Mouse (Mus musculus): Measurements from ENCODE around the gene Ryr2. TPM values are rescaled to one million over a fixed set of nuclear protein-coding genes. Genes with fewer than 3 reads are reported as not detected.

Gene Ryr2
- total and polyA plus RNA-seq, 3 experiments: 0.11 to 0.13 TPM; not detected in 1

- TF ChIP-seq KAT2A (IDR thresholded peaks at IDR 0.05; ENCODE audit: insufficient replicate concordance, low read length): no peak
- TF ChIP-seq BHLHE40 (IDR thresholded peaks at IDR 0.05; ENCODE audit: low read depth, low read length): no peak
- no peak for TF ChIP-seq MXI1 (IDR thresholded peaks at IDR 0.05; ENCODE audit: low read depth, low read length)
- no peak for TF ChIP-seq USF2 (conservative IDR thresholded peaks at IDR 0.05; ENCODE audit: low read depth, low read length)
- no peak for TF ChIP-seq TBP (conservative IDR thresholded peaks at IDR 0.05; ENCODE audit: low read depth, low read length)
- no peak for TF ChIP-seq NELFE (IDR thresholded peaks at IDR 0.05; ENCODE audit: low read depth, low read length)
- TF ChIP-seq MAZ (IDR thresholded peaks at IDR 0.05; ENCODE audit: low read depth, low read length): no peak
- TF ChIP-seq ZC3H11A (IDR thresholded peaks at IDR 0.05; ENCODE audit: low read depth, low read length): no peak
- no peak for TF ChIP-seq HCFC1 (IDR thresholded peaks at IDR 0.05; ENCODE audit: low read depth, low read length)
- TF ChIP-seq MEF2A (IDR thresholded peaks at IDR 0.05; ENCODE audit: borderline replicate concordance, low read depth, low read length): no peak
- TF ChIP-seq MYC (IDR thresholded peaks at IDR 0.05; ENCODE audit: low read depth, low read length): no peak
- TF ChIP-seq POLR2AphosphoS2 (IDR thresholded peaks at IDR 0.05; ENCODE audit: low read depth, low read length): no peak
- TF ChIP-seq PAX5 (IDR thresholded peaks at IDR 0.05; ENCODE audit: low read length): no peak
- no peak for TF ChIP-seq ZKSCAN1 (IDR thresholded peaks at IDR 0.05; ENCODE audit: borderline replicate concordance, low read depth, low read length)
- TF ChIP-seq ZMIZ1 (IDR thresholded peaks at IDR 0.05; ENCODE audit: low read depth, low read length): no peak
- no peak for TF ChIP-seq MAX (IDR thresholded peaks at IDR 0.05; ENCODE audit: low read length)
- no peak for TF ChIP-seq POLR2A (IDR thresholded peaks at IDR 0.05; ENCODE audit: low read depth, low read length)
- TF ChIP-seq TCF12 (IDR thresholded peaks at IDR 0.05; ENCODE audit: low read depth, low read length): no peak
- TF ChIP-seq CTCF (conservative IDR thresholded peaks at IDR 0.05 in 1 of 2, IDR thresholded peaks at IDR 0.05 in 1 of 2; ENCODE audit: low read depth in 2 of 2, low read length in 2 of 2): no peak
- peaks cover 0 to 23% of the 10 kb centered on the region in 2 experiments; a peak in 2 of 4 replicates for H3K4me1 ChIP-seq (ENCODE audit: control insufficient read depth in 1 of 2, insufficient read depth in 2 of 2)
- no peaks in the 10 kb centered on the region for H3K36me3 ChIP-seq (replicated peaks in 1 of 2; ENCODE audit: control insufficient read depth in 1 of 2, insufficient read depth in 1 of 2, low read length in 1 of 2)
- H3K79me2 ChIP-seq (replicated peaks; ENCODE audit: control insufficient read depth, extremely low read depth, insufficient read depth, poor library complexity, severe bottlenecking): no peaks in the 10 kb centered on the region
- dilution Hi-C loops (cut with MboI; ENCODE audit: extremely low pct_ligation_motif_present, extremely low pct_unique_long_range_greater_than_20kb, low sequenced_read_pairs): no loop called here
- DNase-seq (ENCODE audit: extremely low read depth): no peak
- no peak overlapping the region for H3K4me3 ChIP-seq (replicated peaks in 1 of 3; ENCODE audit: low read depth in 2 of 3, low read length in 2 of 3, poor library complexity in 1 of 3)
- H3K27me3 ChIP-seq (replicated peaks): no peaks in the 10 kb centered on the region
- H3K9me3 ChIP-seq (replicated peaks; ENCODE audit: low read length): no peaks in the 10 kb centered on the region
- in situ Hi-C loops (cut with MboI; ENCODE audit: low pct_ligation_motif_present, low pct_unique_long_range_greater_than_20kb, low sequenced_read_pairs): no loop called here
- H3K4me2 ChIP-seq (ENCODE audit: insufficient read depth, low read depth, poor library complexity, severe bottlenecking): no peak overlapping the region
- no peak overlapping the region for H3K9ac ChIP-seq (ENCODE audit: insufficient read depth, low read depth)
- no peak overlapping the region for H3K27ac ChIP-seq (ENCODE audit: insufficient read depth, low read depth)
Measured at GRCm38 (mm10) chr13:11902856-11903255, 203.9 kb downstream of the Ryr2 start.

- in situ Hi-C loops (cut with MboI; ENCODE audit: low pct_ligation_motif_present, low pct_unique_long_range_greater_than_20kb, low sequenced_read_pairs): no loop called here
Measured at GRCm38 (mm10) chr13:11900631-11901030, 206.1 kb downstream of the Ryr2 start.

More at GRCm38 (mm10) chr13:11900631-11901030, 206.1 kb downstream of the Ryr2 start:
- H3K9ac ChIP-seq (ENCODE audit: insufficient read depth, low read depth): no peak overlapping the region
- DNase-seq (ENCODE audit: extremely low read depth): no peak
- dilution Hi-C loops (cut with MboI; ENCODE audit: extremely low pct_ligation_motif_present, extremely low pct_unique_long_range_greater_than_20kb, low sequenced_read_pairs): no loop called here
- H3K79me2 ChIP-seq (replicated peaks; ENCODE audit: control insufficient read depth, extremely low read depth, insufficient read depth, poor library complexity, severe bottlenecking): no peaks in the 10 kb centered on the region
- no peaks in the 10 kb centered on the region for H3K9me3 ChIP-seq (replicated peaks; ENCODE audit: low read length)
- peaks cover 0 to 4% of the 10 kb centered on the region in 2 experiments; a peak in 2 of 4 replicates for H3K4me1 ChIP-seq (ENCODE audit: control insufficient read depth in 1 of 2, insufficient read depth in 2 of 2)
- H3K4me2 ChIP-seq (ENCODE audit: insufficient read depth, low read depth, poor library complexity, severe bottlenecking): no peak overlapping the region
- H3K27me3 ChIP-seq (replicated peaks): no peaks in the 10 kb centered on the region
- no peak overlapping the region for H3K4me3 ChIP-seq (replicated peaks in 1 of 3; ENCODE audit: low read depth in 2 of 3, low read length in 2 of 3, poor library complexity in 1 of 3)
- TF ChIP-seq USF1 (IDR thresholded peaks at IDR 0.05; ENCODE audit: low read depth, low read length) (no peak), POLR2AphosphoS2 (IDR thresholded peaks at IDR 0.05; ENCODE audit: low read depth, low read length) (no peak), MYC (IDR thresholded peaks at IDR 0.05; ENCODE audit: low read depth, low read length) (no peak), ZKSCAN1 (IDR thresholded peaks at IDR 0.05; ENCODE audit: borderline replicate concordance, low read depth, low read length) (no peak), EP300 (IDR thresholded peaks at IDR 0.05; ENCODE audit: low read length) (no peak), HCFC1 (IDR thresholded peaks at IDR 0.05; ENCODE audit: low read depth, low read length) (no peak), PAX5 (IDR thresholded peaks at IDR 0.05; ENCODE audit: low read length) (no peak), ETS1 (conservative IDR thresholded peaks at IDR 0.05; ENCODE audit: low read depth, low read length) (no peak), TCF12 (IDR thresholded peaks at IDR 0.05; ENCODE audit: low read depth, low read length) (no peak), TBP (conservative IDR thresholded peaks at IDR 0.05; ENCODE audit: low read depth, low read length) (no peak), JUN (IDR thresholded peaks at IDR 0.05; ENCODE audit: insufficient read depth, low read depth, low read length) (no peak)
- H3K27ac ChIP-seq (ENCODE audit: insufficient read depth, low read depth): no peak overlapping the region
- H3K36me3 ChIP-seq (replicated peaks in 1 of 2; ENCODE audit: control insufficient read depth in 1 of 2, insufficient read depth in 1 of 2, low read length in 1 of 2): no peaks in the 10 kb centered on the region

Measured in CH12.LX (cell line).